Mouse (Mus musculus) left cerebral cortex, postnatal 14 days (tissue): ENCODE data around the gene Armc12. TPM values are rescaled to one million over a fixed set of nuclear protein-coding genes. Genes with fewer than 3 reads are reported as not detected.
A peak's percentile ranks its signal among the peaks of the same experiment; 100 is the strongest.

ENCODE experiments used
- DNase-seq, 2 experiments: peaks; one replicate each; pipeline ENCODE4 v3.0.0; 2021 to 2022; ENCODE audit warnings: low spot score in 2 of 2, mixed read lengths in 1 of 2
- intact Hi-C: fragments of 180-260 bp; cut with DNase I; formaldehyde crosslinking; loops from one replicate; pipeline ENCODE4 v1.15.1; 2025
- long read RNA-seq, 2 experiments: library from polyadenylated mRNA; stranded (forward); transcript quantifications; one replicate each; pipeline ENCODE4 v2.0.0; 2021
- total RNA-seq, 2 experiments: library from RNA; stranded (reverse); gene quantifications; 2 replicates each; pipeline ENCODE4 v1.2.3; 2021

The Armc12 gene
- total RNA-seq: not detected
- long read RNA-seq, experiment 1: 0 reads
- long read RNA-seq, experiment 2: 0 reads

GRCm38 (mm10) chr17:28530506-28530905 lies at the start of gene Armc12:
Gene Armc12, plus strand, starts transcription at chr17:28530806.
- no peak for DNase-seq
- intact Hi-C loops: no loop called here

- intact Hi-C loops: loop anchor here (1.0 kb wide), 1 partner anchor 38 kb away; no protein-coding TSS in a partner anchor
- peak; percentile 17 to 22 for DNase-seq
Observed at GRCm38 (mm10) chr17:28484704-28485445, 45.7 kb upstream of the Armc12 start.

- DNase-seq: peak in 1 of 2 experiments; percentile 28
- intact Hi-C loops: loop anchor here (1.0 kb wide), 1 partner anchor 38 kb away; no protein-coding TSS in a partner anchor
Observed at GRCm38 (mm10) chr17:28485446-28485948, 45.1 kb upstream of the Armc12 start.

GRCm38 (mm10) chr17:28485977-28486400 lies 44.6 kb upstream of the Armc12 start:
- DNase-seq: peak; percentile 96 to 97
- intact Hi-C loops: loop anchor here (1.0 kb wide), 1 partner anchor 37 kb away; no protein-coding TSS in a partner anchor

- peak in 1 of 2 experiments; percentile 56 for DNase-seq
- intact Hi-C loops: no loop called here
Observed at GRCm38 (mm10) chr17:28486720-28487119, 43.9 kb upstream of the Armc12 start.

- intact Hi-C loops: no loop called here
- no peak for DNase-seq
Observed at GRCm38 (mm10) chr17:28487584-28488257, 42.9 kb upstream of the Armc12 start.

GRCm38 (mm10) chr17:28488258-28489013 lies 42.2 kb upstream of the Armc12 start:
- intact Hi-C loops: no loop called here
- DNase-seq: no peak

GRCm38 (mm10) chr17:28491035-28491770 lies 39.4 kb upstream of the Armc12 start:
- intact Hi-C loops: no loop called here
- no peak for DNase-seq

GRCm38 (mm10) chr17:28495832-28496231 lies 34.8 kb upstream of the Armc12 start:
- DNase-seq: no peak
- intact Hi-C loops: no loop called here

GRCm38 (mm10) chr17:28499190-28499589 lies 31.4 kb upstream of the Armc12 start:
- no peak for DNase-seq
- intact Hi-C loops: no loop called here

- intact Hi-C loops: no loop called here
- no peak for DNase-seq
Observed at GRCm38 (mm10) chr17:28500465-28500864, 30.1 kb upstream of the Armc12 start.

- intact Hi-C loops: no loop called here
- no peak for DNase-seq
Observed at GRCm38 (mm10) chr17:28502196-28502821, 28.3 kb upstream of the Armc12 start.

- DNase-seq: no peak
- intact Hi-C loops: no loop called here
Observed at GRCm38 (mm10) chr17:28504182-28504581, 26.4 kb upstream of the Armc12 start.

- DNase-seq: no peak
- intact Hi-C loops: no loop called here
Observed at GRCm38 (mm10) chr17:28505591-28505990, 25.0 kb upstream of the Armc12 start.

- intact Hi-C loops: no loop called here
- DNase-seq: no peak
Observed at GRCm38 (mm10) chr17:28506895-28507294, 23.7 kb upstream of the Armc12 start.

- intact Hi-C loops: no loop called here
- no peak for DNase-seq
Observed at GRCm38 (mm10) chr17:28507496-28507895, 23.1 kb upstream of the Armc12 start.

GRCm38 (mm10) chr17:28510445-28511342 lies 19.9 kb upstream of the Armc12 start:
- intact Hi-C loops: no loop called here
- DNase-seq: peak in 1 of 2 experiments; percentile 27
